Mouse (Mus musculus): ENCODE results near the gene Tmem269. TPM values are rescaled to one million over a fixed set of nuclear protein-coding genes. Genes with fewer than 3 reads are reported as not detected.

Gene Tmem269
- total RNA-seq (2021), result under 1 TPM in 1 of 2 experiments, not detected in 1; 0.34 TPM

DNA sequence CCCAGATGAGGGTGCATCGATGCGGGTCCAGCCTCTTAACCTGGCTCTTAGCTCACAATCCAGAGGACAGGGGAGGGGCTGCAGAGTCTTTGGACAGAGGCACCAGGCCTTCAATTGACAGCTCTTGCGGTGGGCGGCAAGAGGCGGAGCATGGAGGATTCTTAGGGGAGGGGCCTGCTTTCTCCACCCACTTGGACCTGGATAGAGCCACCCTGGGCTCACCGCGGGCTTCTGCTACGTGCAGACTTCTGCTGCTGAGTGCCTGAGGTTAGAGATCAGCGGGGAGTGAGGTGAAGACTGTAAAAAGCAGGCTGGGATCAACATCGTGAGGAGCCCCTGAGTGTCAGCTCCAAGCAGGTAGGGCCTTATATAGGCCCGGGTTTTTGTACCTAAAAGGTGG, at the start of gene Tmem269:
Gene Tmem269, minus strand, starts transcription at position 49 of the 400 bp plus-strand sequence.
- no peak for DNase-seq (ENCODE audit: extremely low spot score in 1 of 2, low spot score in 1 of 2)

- no peak for DNase-seq (ENCODE audit: extremely low spot score in 1 of 2, low spot score in 1 of 2)
Measured at GRCm38 (mm10) chr4:119266606-119267005, 48.6 kb upstream of the Tmem269 start.

- DNase-seq (ENCODE audit: extremely low spot score in 1 of 2, low spot score in 1 of 2), result no peak
Measured at GRCm38 (mm10) chr4:119263459-119263858, 45.4 kb upstream of the Tmem269 start.

- no peak for DNase-seq (ENCODE audit: extremely low spot score in 1 of 2, low spot score in 1 of 2)
Measured at GRCm38 (mm10) chr4:119262483-119262882, 44.5 kb upstream of the Tmem269 start.

GRCm38 (mm10) chr4:119261087-119261713, 43.2 kb upstream of the Tmem269 start:
- no peak for DNase-seq (ENCODE audit: extremely low spot score in 1 of 2, low spot score in 1 of 2)

DNA sequence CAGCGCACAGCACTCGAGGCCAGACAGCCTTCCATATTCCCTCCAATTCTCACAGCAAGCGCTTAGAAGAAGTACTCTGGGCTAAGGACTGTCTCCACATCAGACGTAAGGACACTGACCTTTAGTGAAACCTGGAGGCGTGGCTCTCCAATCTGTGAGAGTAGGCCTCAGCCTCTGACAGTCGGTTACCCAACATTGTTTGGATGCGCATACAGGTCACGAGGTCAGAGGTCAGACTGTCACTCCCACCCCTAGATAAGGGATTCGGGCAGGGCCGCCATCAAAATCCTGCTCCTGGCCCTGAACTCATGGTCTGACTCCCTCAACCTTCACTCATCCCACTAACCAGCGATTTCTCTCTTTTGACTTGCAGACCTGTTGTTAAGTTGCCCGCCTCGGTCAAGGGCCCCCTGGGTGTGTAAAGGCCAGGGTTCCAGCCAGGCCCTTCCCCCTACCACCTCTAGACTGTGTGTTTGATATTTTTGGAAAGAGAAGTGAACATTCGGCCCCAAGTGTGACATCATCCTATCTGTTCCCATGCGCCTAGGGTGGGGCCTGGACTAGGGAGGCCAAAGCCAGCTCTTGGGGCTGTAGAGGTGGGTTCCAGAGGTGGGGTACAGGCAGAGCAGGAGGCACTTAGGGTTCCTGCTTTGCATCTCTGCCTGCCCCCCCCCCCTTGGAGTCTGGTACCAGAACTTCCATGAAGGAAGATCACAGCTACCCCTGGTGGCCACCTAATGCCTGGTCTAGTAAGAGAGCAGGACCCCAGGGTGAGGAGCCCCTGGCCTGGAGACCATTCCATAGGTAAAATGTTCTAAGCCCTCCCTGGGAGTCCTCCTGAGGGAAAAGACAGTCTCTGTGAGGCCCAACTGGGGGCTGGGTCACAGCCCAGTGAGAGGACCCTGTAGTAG, 41.6 kb upstream of the Tmem269 start:
- no peak for DNase-seq (ENCODE audit: extremely low spot score in 1 of 2, low spot score in 1 of 2)

DNA sequence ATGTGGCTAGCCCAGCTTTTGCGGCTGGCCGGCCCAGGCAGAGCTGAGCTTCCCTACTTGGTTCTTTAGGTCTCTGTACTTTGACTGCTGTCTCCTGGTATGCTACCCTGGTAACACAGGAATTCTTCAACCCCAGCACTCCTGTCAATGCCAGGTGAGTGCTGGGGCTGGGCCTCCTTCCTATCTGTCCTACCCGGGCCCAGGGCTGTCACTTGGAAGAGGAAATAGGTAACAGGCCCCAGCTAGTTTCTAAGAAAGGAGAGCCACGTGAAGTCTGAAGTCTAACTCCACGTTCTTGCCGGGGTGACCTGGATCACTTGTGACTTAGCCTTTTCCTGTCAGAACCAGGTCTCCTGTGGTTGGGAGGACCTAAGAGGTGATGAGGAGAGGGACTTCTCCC, 39.1 kb upstream of the Tmem269 start:
- DNase-seq (ENCODE audit: extremely low spot score in 1 of 2, low spot score in 1 of 2), result no peak

DNA sequence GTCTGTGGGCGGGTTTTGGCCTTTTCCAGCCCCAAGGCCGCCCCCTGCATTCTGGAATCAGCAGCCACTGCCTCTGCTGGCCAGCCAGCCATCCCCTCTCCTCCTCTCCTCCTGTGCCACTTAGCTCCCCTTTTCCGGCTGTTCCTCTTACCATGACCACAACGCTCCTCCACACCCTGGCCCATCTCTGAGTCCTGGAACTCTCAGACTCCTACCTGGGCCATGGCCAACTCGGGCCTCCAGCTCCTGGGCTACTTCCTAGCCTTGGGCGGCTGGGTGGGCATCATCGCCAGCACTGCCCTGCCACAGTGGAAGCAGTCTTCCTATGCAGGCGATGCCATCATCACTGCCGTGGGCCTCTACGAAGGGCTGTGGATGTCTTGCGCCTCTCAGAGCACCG, 37.3 kb upstream of the Tmem269 start, which contains the start of gene Cldn19:
Gene Cldn19, plus strand, starts transcription at position 64 of the 400 bp plus-strand sequence.
- no peak for DNase-seq (ENCODE audit: extremely low spot score in 1 of 2, low spot score in 1 of 2)

- no peak for DNase-seq (ENCODE audit: extremely low spot score in 1 of 2, low spot score in 1 of 2)
Measured at GRCm38 (mm10) chr4:119254012-119254618, 36.1 kb upstream of the Tmem269 start.

- DNase-seq (ENCODE audit: extremely low spot score in 1 of 2, low spot score in 1 of 2), result no peak
Measured at GRCm38 (mm10) chr4:119252025-119252808, 34.2 kb upstream of the Tmem269 start.

GRCm38 (mm10) chr4:119248407-119248965, 30.5 kb upstream of the Tmem269 start:
- no peak for DNase-seq (ENCODE audit: extremely low spot score in 1 of 2, low spot score in 1 of 2)

DNA sequence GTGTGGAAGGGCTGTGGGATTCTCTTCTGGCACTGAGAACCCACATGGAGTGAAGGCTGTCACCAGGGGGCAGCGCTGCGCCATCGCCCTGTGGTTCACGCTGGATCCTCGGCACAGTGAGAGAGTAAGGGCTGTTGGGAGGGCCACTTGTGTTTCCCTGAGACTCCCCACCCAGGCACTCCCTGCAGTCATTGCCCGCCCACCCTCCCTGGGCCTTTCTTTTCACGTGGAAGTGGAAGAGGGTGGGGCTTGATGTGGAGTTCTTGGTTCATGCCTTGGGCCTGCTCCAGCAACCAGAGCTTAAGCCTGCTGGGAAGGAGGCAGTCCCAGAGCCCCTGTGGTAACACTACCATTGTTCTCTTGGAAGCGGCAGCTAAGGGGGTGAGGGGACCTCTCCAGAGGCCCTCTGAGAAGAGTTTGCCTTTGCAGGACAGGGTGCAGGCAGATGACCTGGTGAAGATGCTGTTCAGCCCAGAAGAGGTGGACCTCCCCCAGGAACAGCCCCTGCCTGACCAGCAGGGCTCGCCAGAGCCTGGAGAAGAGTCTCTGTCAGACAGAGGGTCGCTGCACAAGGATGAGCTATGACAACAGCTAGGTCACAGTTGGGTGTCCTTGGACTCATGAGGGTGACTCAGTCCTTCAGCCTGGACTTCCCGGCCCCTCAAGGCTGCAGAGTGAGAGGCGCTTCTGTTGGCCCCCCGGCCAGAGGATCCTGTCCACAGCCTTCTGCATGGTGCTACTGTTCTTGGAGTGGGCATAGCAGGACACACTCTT, 29.6 kb upstream of the Tmem269 start:
- peak; percentile 60 to 76 for DNase-seq (ENCODE audit: extremely low spot score in 1 of 2, low spot score in 1 of 2)

DNA sequence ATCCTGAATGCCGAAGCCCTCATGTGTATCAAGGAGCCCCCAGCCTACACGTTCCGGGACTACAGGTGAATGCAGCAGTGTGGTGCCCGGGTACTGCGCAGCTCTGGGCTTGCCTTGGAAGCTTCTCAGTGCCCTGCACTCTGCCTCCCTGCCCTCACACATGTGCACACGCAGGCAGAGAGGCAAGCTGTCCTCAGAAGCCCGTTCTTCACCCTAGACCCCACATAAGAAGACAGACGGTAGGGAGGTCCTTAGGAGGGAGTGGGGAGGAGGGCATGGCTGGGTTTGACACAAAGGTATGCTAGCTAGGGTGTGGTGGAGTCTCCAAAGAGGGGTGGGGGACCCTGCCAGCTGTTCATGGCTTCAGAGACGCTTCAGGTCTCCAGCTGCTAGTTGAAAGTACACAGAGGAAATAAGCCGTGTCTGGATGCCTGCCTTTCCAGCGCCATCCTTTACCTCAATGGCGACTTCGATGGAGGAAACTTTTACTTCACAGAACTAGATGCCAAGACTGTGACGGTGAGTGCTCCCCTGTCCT, 28.7 kb upstream of the Tmem269 start:
- DNase-seq (ENCODE audit: extremely low spot score in 1 of 2, low spot score in 1 of 2), result no peak

GRCm38 (mm10) chr4:119245961-119246360, 27.9 kb upstream of the Tmem269 start:
- DNase-seq (ENCODE audit: extremely low spot score in 1 of 2, low spot score in 1 of 2), result no peak

DNA sequence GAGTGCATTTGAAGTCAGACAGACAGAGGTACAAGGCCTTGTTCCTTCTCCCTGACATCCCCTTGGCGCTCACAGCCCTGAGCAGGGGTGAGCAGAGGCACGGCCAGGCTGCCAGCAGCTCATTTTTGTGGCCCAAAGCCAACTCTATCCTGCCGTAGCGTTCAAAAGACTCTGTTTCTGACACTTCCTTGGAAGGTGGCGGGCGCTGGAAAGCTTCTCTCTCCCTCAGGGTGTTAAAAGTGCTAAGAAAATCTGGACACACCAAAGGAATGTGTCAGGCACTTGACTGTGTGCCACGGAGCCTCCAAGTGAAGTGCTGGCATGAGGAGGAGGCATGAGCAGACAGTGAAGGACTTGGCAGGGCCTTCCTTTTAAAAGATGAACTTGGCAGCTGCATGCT, 27.5 kb upstream of the Tmem269 start:
- no peak for DNase-seq (ENCODE audit: extremely low spot score in 1 of 2, low spot score in 1 of 2)

DNA sequence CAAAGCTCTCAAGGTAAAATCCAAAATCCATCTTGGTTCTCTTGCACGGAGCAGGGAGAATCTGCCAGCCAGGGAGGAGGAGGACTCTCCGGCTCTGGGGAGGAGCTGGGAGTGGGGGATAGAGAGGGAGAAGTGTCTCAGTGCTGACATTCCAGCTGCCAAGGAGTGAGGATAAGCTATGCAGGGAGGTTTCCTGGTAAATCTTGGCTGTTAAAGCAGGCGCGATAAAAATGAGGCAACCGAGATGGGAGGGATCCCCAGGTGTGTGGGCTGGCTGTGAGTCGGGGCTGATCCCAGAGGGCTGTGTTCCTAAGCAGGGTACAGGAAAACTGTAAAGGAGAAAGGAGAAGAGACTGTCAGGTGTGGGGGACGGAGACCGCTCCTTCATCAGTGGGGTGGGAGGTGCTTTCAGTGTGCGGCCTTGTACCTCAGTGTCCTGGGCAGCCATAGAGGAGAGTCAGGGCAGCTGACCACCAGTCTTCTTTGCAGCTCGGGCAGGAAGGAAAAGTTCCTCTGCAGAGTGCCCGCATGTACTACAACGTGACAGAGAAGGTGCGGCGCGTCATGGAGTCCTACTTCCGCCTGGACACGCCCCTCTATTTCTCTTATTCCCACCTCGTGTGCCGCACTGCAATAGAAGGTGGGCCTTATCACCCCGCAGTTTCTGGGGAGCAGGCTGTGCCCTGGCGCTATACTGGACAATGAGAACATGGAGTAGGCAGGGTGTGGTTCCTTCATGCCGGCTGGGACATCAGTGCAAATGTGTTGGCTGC, 26.6 kb upstream of the Tmem269 start:
- DNase-seq (ENCODE audit: extremely low spot score in 1 of 2, low spot score in 1 of 2), result no peak

- no peak for DNase-seq (ENCODE audit: extremely low spot score in 1 of 2, low spot score in 1 of 2)
Measured at GRCm38 (mm10) chr4:119242571-119242970, 24.6 kb upstream of the Tmem269 start.

GRCm38 (mm10) chr4:119241664-119242063, 23.6 kb upstream of the Tmem269 start:
- DNase-seq (ENCODE audit: extremely low spot score in 1 of 2, low spot score in 1 of 2), result peak; percentile 34 to 56
